Mouse (Mus musculus) bone marrow macrophage, adult 2 months (primary cell): ENCODE measurements around the gene Slc12a5. TPM values are rescaled to one million over a fixed set of nuclear protein-coding genes. Genes with fewer than 3 reads are reported as not detected.

Source experiments
- H3K27ac ChIP-seq: 2 replicates; pipeline ENCODE4 v1.5.1; 2012; ENCODE audit warnings: low read depth, low read length; ENCODE audit not compliant: insufficient read depth
- H3K4me1 ChIP-seq: 2 replicates; pipeline ENCODE4 v1.6.1; 2012; ENCODE audit warnings: low read length; ENCODE audit not compliant: control insufficient read depth, insufficient read depth
- H3K4me3 ChIP-seq: 2 replicates; pipeline ENCODE4 v1.5.1; 2012; ENCODE audit warnings: mild to moderate bottlenecking, low read length, moderate library complexity; ENCODE audit not compliant: insufficient read depth
- CTCF ChIP-seq: IDR thresholded peaks from 2 replicates; pipeline ENCODE4 v1.5.1; 2012; ENCODE audit warnings: low read depth, mild to moderate bottlenecking, low read length, moderate library complexity
- POLR2A ChIP-seq: IDR thresholded peaks from 2 replicates; pipeline ENCODE4 v1.6.1; 2012; ENCODE audit warnings: mild to moderate bottlenecking, low read depth, low read length, borderline replicate concordance
- polyA plus RNA-seq: library from polyadenylated mRNA; stranded (reverse); fragments of >200 nt; gene quantifications from 2 replicates; pipeline ENCODE4 v1.2.4, GENCODE M21; 2012; ENCODE audit not compliant: missing spikeins, insufficient read depth, insufficient read length

The Slc12a5 gene
- polyA plus RNA-seq, 1 experiment, result not detected

DNA sequence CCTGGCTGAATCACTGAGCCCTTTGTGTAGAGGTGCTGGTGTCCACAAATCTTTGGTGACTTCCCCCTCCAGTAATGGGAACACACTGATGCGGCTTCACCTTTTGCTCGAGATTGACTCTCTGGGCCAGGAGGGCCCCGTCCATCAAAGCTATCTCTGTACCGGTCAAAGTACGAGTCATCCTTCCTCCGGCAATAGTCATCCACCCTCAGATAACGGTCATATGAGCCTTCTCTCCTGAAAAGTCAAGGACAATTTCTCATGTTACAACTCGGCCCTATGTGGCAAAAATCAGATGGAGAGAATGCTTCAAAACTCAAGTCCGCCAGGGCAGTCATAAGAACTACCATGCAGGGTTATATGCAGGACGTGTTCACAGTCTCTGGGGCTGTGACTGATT lies 49.7 kb downstream of the Slc12a5 start:
- H3K4me3 ChIP-seq, result no peak overlapping the region
- H3K4me1 ChIP-seq, result peaks cover 10% of the 10 kb centered on the region
- H3K27ac ChIP-seq, result no peak overlapping the region
- TF ChIP-seq POLR2A (no peak), CTCF (no peak)

DNA sequence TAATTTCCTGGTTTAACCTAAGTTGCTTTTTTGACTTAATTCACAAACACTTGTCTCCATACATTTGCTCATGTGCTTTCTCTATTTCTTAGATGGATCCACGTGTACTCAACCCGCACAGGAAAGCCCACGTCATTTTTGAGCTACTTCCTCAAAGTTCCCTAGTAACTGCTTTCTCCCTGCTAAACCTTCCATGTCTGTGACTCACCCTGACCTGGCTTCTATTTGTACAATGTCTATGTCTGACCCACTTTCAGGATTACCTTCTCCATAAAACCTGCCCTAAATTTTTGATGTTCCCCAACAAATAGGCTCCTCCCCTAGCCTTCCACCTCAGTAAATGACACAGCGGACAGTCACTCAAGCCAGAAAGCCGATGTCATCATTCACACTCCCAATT lies 54.3 kb downstream of the Slc12a5 start:
- Histone ChIP-seq H3K27ac (no peak overlapping the region), H3K4me3 (no peak overlapping the region), H3K4me1 (peaks cover 12% of the 10 kb centered on the region)
- no peak for TF ChIP-seq CTCF
- no peak for TF ChIP-seq POLR2A

DNA sequence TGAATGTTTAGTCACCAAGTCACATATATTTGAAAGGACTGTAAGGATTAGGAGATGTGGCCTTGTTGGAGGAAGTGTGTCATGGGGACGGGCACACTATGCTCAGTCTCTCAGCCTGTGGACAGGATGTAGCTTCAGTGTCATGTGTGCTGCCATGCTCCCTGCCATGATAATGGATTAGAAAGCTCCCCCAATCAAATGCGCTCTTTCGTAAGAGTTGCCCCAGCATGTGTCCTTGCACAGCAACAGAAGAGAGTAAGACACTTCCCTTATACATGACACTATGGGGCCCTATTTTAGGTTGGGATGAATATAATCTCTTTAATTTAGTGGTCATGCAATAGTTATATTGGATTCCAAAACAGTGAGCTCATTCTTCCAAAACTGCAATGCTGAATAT lies 59.9 kb downstream of the Slc12a5 start:
- H3K4me3 ChIP-seq, result no peak overlapping the region
- H3K4me1 ChIP-seq, result peaks cover 18% of the 10 kb centered on the region
- peak overlapping the region; percentile 29; the same call in 1 of the 2 replicates for H3K27ac ChIP-seq
- TF ChIP-seq POLR2A (no peak), CTCF (no peak)

- Histone ChIP-seq H3K27ac (no peak overlapping the region), H3K4me3 (no peak overlapping the region), H3K4me1 (peaks cover 25% of the 10 kb centered on the region)
- TF ChIP-seq POLR2A, result no peak
Measured at GRCm38 (mm10) chr2:165027163-165027562, 66.6 kb downstream of the Slc12a5 start.

- Histone ChIP-seq H3K27ac (no peak overlapping the region), H3K4me1 (peaks cover 30% of the 10 kb centered on the region), H3K4me3 (no peak overlapping the region)
- TF ChIP-seq CTCF, result no peak
Measured at GRCm38 (mm10) chr2:165032533-165032932, 71.9 kb downstream of the Slc12a5 start.

- H3K27ac ChIP-seq, result no peak overlapping the region
- TF ChIP-seq POLR2A (no peak), CTCF (no peak)
- H3K4me3 ChIP-seq, result peak overlapping the region; percentile 76
- peaks cover 26% of the 10 kb centered on the region for H3K4me1 ChIP-seq
Measured at GRCm38 (mm10) chr2:165033306-165033705, 72.7 kb downstream of the Slc12a5 start.

- peaks cover 20% of the 10 kb centered on the region for H3K4me1 ChIP-seq
- TF ChIP-seq CTCF (no peak), POLR2A (no peak)
- H3K27ac ChIP-seq, result peak within 1 kb of the TSS; percentile 51; the same call in 1 of the 2 replicates
- H3K4me3 ChIP-seq, result peak within 1 kb of the TSS; percentile 76
Measured at GRCm38 (mm10) chr2:165034131-165035057, 73.8 kb downstream of the Slc12a5 start, which contains the start of gene Ncoa5. Gene Ncoa5 (minus strand): TSS chr2:165034867.

GRCm38 (mm10) chr2:165035058-165035431 lies 74.4 kb downstream of the Slc12a5 start:
- Histone ChIP-seq H3K27ac (no peak overlapping the region), H3K4me3 (peak overlapping the region; percentile 76; the same call in 1 of the 2 replicates), H3K4me1 (peaks cover 20% of the 10 kb centered on the region)
- no peak for TF ChIP-seq CTCF
- no peak for TF ChIP-seq POLR2A

DNA sequence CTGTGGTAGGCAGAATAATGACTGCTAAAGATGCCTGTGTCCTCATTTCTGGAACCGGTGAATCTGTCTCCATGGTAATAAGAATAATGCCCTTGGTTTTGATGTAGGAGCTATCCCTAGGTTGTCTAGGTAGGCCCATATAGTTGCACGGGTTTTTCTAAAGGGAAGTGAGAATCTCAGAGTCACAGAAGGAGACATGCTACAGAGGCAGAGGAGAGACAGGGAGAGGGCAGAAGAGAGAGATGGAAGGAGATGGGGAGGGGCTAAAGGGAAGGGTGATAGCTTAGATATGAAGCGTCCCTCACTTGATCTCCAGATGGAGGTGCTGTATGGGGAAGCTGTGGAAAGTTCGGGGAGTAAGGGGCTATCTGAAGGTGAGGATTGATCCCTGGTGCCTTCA lies 76.8 kb downstream of the Slc12a5 start:
- Histone ChIP-seq H3K4me1 (peaks cover 24% of the 10 kb centered on the region), H3K4me3 (no peak overlapping the region), H3K27ac (no peak overlapping the region)
- TF ChIP-seq POLR2A, result no peak
- TF ChIP-seq CTCF, result no peak

- no peak overlapping the region for H3K4me3 ChIP-seq
- no peak overlapping the region for H3K27ac ChIP-seq
- no peak for TF ChIP-seq POLR2A
- peaks cover 16% of the 10 kb centered on the region for H3K4me1 ChIP-seq
Measured at GRCm38 (mm10) chr2:165042126-165042525, 81.5 kb downstream of the Slc12a5 start.
